Mouse (Mus musculus) neural tube, embryonic 13.5 days (tissue): ENCODE data around the gene Frmd5. TPM values are rescaled to one million over a fixed set of nuclear protein-coding genes. Genes with fewer than 3 reads are reported as not detected.
"Not testable (repeated sequence)": the region's sequence is repeated elsewhere in the genome, so short reads cannot be mapped to it uniquely, and the experiment has no call there.

Experiments
- ATAC-seq: fragments of 200-750 bp; cut with Nextera tagmentation; 2 replicates; pipeline ENCODE4 v1.8.0; 2017; ENCODE audit warnings: low read depth, mild to moderate bottlenecking, moderate TSS enrichment, moderate library complexity
- H3K27ac ChIP-seq: fragments of 300-500 bp; sonication (generic); replicated peaks from 2 replicates; pipeline ENCODE4 v1.5.1; 2015; ENCODE audit warnings: moderate library complexity, mild to moderate bottlenecking, inconsistent platforms
- H3K27me3 ChIP-seq: fragments of 300-500 bp; sonication (generic); 2 replicates; pipeline ENCODE4 v1.6.1; 2015; ENCODE audit warnings: mild to moderate bottlenecking, inconsistent platforms
- H3K36me3 ChIP-seq: fragments of 300-500 bp; sonication (generic); 2 replicates; pipeline ENCODE4 v1.6.1; 2015; ENCODE audit warnings: mild to moderate bottlenecking, inconsistent platforms
- H3K4me1 ChIP-seq: fragments of 300-500 bp; sonication (generic); replicated peaks from 2 replicates; pipeline ENCODE4 v1.6.1; 2015; ENCODE audit warnings: inconsistent platforms
- H3K4me2 ChIP-seq: fragments of 300-500 bp; sonication (generic); 2 replicates; pipeline ENCODE4 v1.6.1; 2015; ENCODE audit warnings: inconsistent platforms, mild to moderate bottlenecking, moderate library complexity
- H3K4me3 ChIP-seq: fragments of 300-500 bp; sonication (generic); 2 replicates; pipeline ENCODE4 v1.5.1; 2015; ENCODE audit warnings: mild to moderate bottlenecking, inconsistent platforms
- H3K9ac ChIP-seq: fragments of 300-500 bp; sonication (generic); 2 replicates; pipeline ENCODE4 v1.6.1; 2015; ENCODE audit warnings: moderate library complexity, mild to moderate bottlenecking, inconsistent platforms
- H3K9me3 ChIP-seq: fragments of 300-500 bp; sonication (generic); 2 replicates; pipeline ENCODE4 v1.6.1; 2016; ENCODE audit warnings: inconsistent platforms
- WGBS: fragments of 180-500 bp; shearing (Covaris S2); methylation state at CpG from one replicate; pipeline ENCODE4 v1.1.7; 2015; 5-methylcytosine and 5-hydroxymethylcytosine counted together
- polyA plus RNA-seq: library from polyadenylated mRNA; unstranded; fragments of >200 nt; fragmentation: Nextera tagmentation; extraction: Ambion mirVana; gene quantifications from 2 replicates; pipeline ENCODE4 v1.2.1, GENCODE M21; 2015

Gene Frmd5
- polyA plus RNA-seq, 1 experiment from 2014 or later = 28.1 TPM

GRCm38 (mm10) chr2:121505942-121506882 is 300.7 kb downstream of the Frmd5 start, which contains the start of the genes Mfap1a and Wdr76:
Gene Mfap1a, minus strand, starts transcription at chr2:121506665.
Gene Wdr76, plus strand, starts transcription at chr2:121506723.
- not testable (repeated sequence) for H3K9me3 ChIP-seq, H3K27me3 ChIP-seq
- H3K9ac ChIP-seq = peak within 1 kb of the TSS; percentile 75
- H3K36me3 ChIP-seq = peaks cover 19% of the 10 kb centered on the region
- H3K4me3 ChIP-seq = peak within 1 kb of the TSS; percentile 57
- H3K27ac ChIP-seq = peak within 1 kb of the TSS; percentile 71
- peaks cover 24% of the 10 kb centered on the region for H3K4me1 ChIP-seq
- peak; percentile 94 for ATAC-seq
- peak within 1 kb of the TSS; percentile 75 for H3K4me2 ChIP-seq
- WGBS = 5% methylated on average over 42 of the region's 42 CpGs

GRCm38 (mm10) chr2:121501550-121501949 is 305.3 kb downstream of the Frmd5 start:
- H3K4me1 ChIP-seq, H3K27me3 ChIP-seq, H3K27ac ChIP-seq, H3K9ac ChIP-seq, H3K4me2 ChIP-seq, H3K9me3 ChIP-seq, H3K4me3 ChIP-seq, ATAC-seq: not testable (repeated sequence)
- H3K36me3 ChIP-seq = peaks cover 18% of the 10 kb centered on the region
- WGBS = 40% methylated on average over 1 of the region's 6 CpGs

Other genes starting within 250 kb of the Frmd5 start
- 30.1 and 32.0 TPM in 2 replicates for gene Casc4, start 59.9 kb upstream of the Frmd5 start, polyA plus RNA-seq
- 30.9 and 35.2 TPM in 2 replicates for gene Ctdspl2, start 148.9 kb upstream of the Frmd5 start, polyA plus RNA-seq
- 0.53 and 0.85 TPM in 2 replicates for gene Mageb3, start 149.0 kb upstream of the Frmd5 start, polyA plus RNA-seq
- 10.4 TPM in 2 replicates for gene Eif3j1, start 221.5 kb upstream of the Frmd5 start, polyA plus RNA-seq